Mouse (Mus musculus) heart, adult 2 months (tissue): ENCODE measurements at regions not wholly inside any gene's neighbourhood (a gene's known extent, or its start where the extent isn't known, plus 50 kb on each side); places are given as distances from the start of the nearest gene placed in this dataset.

Experiments used
- CTCF ChIP-seq: fragments of 200-600 bp; IDR thresholded peaks from 2 replicates; pipeline ENCODE4 v1.8.1; 2022; ENCODE audit warnings: antibody characterized with exemption, mild to moderate bottlenecking, moderate library complexity
- EP300 ChIP-seq: fragments of 200-500 bp; IDR thresholded peaks from 2 replicates; pipeline ENCODE4 v1.6.1; 2011; ENCODE audit warnings: low read depth, low read length, control low read depth; ENCODE audit not compliant: insufficient read depth

GRCm38 (mm10) chr12:106392316-106392715 is 382.3 kb downstream of the Vrk1 start:
- no peak for TF ChIP-seq CTCF
- TF ChIP-seq EP300: no peak
